Mouse (Mus musculus): ENCODE measurements around the gene Carnmt1.

Gene Carnmt1

GRCm38 (mm10) chr19:18654330-18654729 lies 16.2 kb upstream of the Carnmt1 start:
- DNase-seq (ENCODE audit: low spot score), result no peak

DNA sequence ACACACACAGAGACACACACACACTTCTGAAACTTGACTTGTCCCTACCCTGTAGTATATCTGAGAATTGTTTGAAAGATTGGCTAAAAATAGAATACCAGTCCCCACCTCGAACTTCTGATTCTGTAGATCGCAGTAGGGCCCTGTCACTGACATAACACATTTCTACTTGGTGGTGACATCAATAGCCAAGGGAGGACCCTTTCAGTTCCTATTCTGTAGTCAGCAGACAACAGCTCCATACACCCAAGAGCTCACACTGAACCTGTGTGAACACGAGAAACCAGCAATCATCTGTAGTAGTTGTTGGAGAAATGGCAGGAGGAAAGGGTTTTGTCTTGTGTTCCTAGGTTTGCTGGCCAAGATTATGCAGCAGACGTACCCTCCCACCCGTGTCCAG lies 15.6 kb upstream of the Carnmt1 start:
- DNase-seq (ENCODE audit: low spot score), result no peak

GRCm38 (mm10) chr19:18655999-18656398 lies 14.6 kb upstream of the Carnmt1 start:
- DNase-seq (ENCODE audit: low spot score), result no peak

DNA sequence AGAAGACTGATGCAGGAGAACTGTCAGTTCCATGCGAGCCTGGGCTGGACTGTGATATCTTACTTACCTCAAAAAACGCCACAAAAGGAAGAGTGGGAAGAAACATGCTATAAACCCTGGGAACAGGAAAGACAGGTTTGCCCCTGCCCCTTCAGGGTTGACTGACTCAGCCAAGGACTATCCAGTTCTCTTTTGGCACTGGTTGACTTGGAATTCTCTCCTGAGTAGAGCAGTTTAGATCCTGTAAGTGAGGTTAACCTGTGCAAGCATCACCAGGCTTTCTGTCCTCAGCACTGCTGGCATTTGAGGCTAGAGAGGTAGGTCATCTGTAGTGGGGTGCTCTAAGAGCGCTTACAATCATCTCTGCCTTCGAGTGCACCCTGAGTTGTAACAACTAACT lies 12.1 kb upstream of the Carnmt1 start:
- no peak for DNase-seq (ENCODE audit: low spot score)

DNA sequence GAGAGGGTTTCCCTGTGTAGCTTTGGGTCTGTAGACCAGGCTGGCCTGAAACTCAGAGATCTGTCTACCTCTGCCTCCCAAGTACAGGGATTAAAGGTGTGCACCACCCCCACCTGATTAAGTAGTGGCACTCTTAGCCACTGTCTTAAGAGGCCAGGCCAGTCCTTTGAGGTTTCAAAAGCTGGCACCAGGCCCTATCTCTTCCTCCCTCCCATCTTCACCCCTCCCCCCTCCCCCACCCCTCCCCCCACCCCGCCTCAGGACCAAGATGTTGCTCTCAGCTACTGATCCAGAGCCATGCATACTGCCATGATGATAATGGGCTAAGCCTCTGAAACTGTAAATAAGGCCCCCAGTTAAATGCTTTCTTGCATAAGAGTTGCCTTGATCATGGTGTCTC lies 11.2 kb upstream of the Carnmt1 start:
- no peak for DNase-seq (ENCODE audit: low spot score)

GRCm38 (mm10) chr19:18660466-18660865 lies 10.1 kb upstream of the Carnmt1 start:
- DNase-seq (ENCODE audit: low spot score), result no peak

- no peak for DNase-seq (ENCODE audit: low spot score)
These were observed 8.9 kb upstream of the Carnmt1 start for GRCm38 (mm10) chr19:18661683-18662082.

- no peak for DNase-seq (ENCODE audit: low spot score)
These were observed 6.7 kb upstream of the Carnmt1 start for GRCm38 (mm10) chr19:18663904-18664303.

DNA sequence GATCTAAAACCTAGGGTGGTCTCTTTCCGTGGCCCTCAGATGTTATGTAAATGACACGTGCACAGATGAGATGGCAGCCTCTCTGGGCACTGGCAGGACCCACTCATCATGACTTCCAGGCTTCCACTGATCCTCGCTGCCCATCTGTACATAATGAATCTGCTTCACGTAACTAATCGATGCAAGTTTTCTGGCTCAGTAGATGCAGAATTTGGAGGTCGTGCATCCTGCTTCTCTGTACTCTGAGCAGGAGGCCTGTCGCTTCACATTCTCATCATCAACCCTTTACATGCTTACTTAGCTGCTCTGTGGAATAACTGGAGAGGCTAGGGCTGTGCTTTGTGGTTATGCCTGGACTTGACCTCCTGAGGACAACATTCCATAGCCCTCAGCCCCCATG lies 3.6 kb upstream of the Carnmt1 start:
- DNase-seq (ENCODE audit: low spot score), result no peak

DNA sequence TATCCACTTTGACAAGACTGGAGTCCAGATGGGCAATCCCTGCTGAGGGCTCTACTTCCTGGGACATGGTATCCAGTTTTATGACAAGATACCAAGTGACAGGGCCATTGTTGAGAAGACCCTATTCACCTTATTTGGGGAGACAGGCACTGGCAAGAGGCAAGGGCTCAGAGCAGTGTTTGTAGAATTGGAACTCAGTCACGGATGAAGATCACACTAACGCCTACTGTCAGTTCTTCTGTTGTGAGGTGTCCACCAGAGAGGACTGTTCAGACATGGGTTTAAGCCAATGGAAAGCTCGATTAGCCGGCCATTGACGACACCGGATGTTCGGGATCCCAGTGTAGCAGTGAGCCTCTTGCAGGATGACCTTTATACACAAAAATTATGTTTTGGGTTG lies 1.0 kb upstream of the Carnmt1 start:
- DNase-seq (ENCODE audit: low spot score), result no peak

GRCm38 (mm10) chr19:18671056-18671741 lies 635 bp downstream of the Carnmt1 start:
- DNase-seq (ENCODE audit: low spot score), result peak; percentile 60

DNA sequence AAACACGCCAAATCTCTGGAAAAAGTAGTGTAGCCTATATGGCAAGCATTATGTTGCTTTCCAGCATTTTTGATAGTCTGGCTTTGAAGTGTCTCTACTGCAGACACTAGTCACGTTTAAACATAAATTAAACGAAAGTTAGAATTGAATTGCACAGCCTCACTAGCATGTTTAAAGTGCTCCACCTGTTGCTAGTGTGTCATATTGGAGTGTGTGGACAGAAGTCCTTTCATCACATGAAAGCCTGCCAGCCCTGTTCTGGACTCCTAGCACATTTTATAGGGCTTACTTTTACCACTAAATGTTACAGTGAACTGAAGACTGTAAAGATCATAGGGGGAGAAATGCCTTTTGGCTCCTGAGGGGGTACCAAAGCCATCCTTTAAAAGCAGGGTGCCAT lies 1.9 kb downstream of the Carnmt1 start:
- no peak for DNase-seq (ENCODE audit: low spot score)

- no peak for DNase-seq (ENCODE audit: low spot score)
These were observed 2.6 kb downstream of the Carnmt1 start for GRCm38 (mm10) chr19:18673116-18673515.

DNA sequence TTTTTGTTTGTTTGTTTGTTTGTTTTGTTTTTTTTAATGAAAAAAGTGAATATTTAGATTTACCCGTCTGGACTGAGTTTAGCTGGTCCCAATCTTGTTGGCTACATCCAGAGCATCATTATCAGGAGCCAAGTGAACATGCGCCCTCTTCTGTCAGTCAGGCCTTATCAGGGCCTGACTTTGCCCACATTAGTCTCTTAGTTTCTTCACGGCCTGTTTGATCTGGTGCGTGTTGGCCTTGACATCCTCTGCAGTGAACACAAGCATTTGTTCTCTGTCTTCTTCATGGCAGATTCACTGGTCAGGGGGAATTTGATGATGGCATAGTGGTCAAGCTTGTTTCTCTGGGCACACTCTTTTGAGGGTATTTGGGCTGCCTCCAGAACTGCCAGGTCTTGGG lies 11.6 kb downstream of the Carnmt1 start:
- DNase-seq (ENCODE audit: low spot score), result no peak

DNA sequence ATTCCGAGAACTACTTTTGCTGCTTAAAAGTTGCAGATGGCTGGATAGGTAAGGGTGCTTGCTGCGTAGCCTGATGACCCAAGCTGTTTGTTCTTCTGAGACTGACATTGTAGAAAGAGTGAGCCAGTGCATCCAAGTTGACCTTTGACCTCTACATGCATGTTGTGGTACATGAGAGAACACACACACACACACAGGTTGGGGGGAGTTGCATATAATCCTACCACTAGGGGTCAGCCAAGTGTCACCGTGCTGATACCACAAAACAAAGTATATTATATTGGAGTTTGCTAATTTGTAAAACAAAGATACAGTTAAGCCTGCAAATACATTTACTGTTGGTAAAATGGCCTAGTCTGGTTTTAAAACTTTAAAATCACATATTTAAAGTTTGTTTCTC lies 17.0 kb downstream of the Carnmt1 start:
- peak; percentile 67 for DNase-seq (ENCODE audit: low spot score)

DNA sequence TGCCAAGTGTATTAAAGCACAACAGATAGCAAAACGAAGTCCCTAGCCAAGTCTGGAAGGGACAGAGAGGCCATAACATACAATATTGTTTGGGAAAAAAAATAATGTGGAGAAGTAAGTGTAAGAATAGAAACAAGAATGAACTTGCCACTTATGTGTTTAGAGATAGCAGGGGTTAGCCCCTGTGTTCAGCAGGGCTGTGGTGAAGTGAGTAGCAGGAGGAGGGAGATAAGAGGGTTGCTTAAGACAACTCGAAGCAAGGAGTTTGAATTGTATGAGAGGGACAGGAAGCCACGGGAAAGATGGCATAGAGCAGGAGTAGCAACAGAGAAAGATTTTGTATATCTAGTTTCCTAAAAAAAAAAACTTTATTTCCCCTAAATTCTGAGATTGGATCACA lies 21.6 kb downstream of the Carnmt1 start:
- DNase-seq (ENCODE audit: low spot score), result no peak

GRCm38 (mm10) chr19:18692768-18693167 lies 22.2 kb downstream of the Carnmt1 start:
- no peak for DNase-seq (ENCODE audit: low spot score)

- no peak for DNase-seq (ENCODE audit: low spot score)
These were observed 24.6 kb downstream of the Carnmt1 start for GRCm38 (mm10) chr19:18695116-18695515.

DNA sequence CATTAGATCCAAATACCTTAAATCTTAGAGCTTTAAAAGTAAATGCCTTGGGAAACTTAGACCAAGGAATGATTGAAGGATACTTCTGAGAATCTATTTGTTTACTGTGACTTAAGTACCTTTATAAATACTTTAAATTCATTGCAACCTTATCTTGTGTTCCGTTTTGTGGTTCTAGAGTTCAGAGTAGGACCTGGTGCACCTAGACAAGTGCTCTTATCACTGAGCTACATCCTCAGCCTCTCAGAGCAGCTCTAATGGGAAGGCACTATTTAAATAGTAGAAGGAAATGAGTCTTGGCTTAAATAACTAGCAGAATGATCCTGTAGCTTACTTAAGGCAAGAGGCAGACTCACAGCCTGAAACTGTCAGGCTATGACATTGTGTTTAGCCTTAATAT lies 25.0 kb downstream of the Carnmt1 start:
- DNase-seq (ENCODE audit: low spot score), result no peak

DNA sequence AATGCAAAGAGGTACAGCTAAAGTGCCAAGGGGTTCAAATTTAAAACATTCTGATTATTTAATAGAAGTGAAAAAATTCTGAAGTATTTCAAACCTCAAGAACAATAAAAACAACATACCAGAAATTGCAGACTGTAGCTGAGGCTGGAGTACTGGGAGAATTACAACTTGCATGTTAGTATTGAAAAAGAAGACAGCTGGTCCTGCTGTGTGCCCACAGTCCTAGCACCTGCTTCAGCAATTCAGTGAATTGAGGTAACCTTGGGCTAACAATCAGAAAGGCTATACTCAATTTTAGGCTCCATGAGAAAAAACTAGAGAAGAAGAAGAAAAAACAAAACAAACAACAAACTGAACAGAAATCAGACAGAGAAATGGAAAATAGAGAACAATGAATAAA lies 37.5 kb downstream of the Carnmt1 start:
- DNase-seq (ENCODE audit: low spot score), result no peak

- no peak for DNase-seq (ENCODE audit: low spot score)
These were observed 40.3 kb downstream of the Carnmt1 start for GRCm38 (mm10) chr19:18710903-18711302.

DNA sequence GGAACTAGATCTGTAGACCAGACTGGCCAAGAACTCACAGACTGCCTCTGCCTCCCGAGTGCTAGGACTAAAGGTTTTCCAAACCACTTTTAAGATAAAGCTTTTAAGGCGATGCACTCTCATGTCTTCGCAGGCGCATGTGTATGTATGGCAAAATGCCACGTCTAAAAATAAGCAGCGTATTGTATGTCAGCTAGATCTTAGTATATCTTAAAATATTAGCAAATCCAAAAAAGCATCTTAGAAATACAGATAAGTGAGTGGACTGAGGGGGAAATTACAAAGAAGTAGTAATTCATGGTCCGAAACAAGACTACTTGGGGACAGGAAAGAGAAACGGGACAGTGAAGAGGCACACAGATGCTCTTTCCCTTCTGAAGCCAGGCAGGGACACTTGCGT lies 41.0 kb downstream of the Carnmt1 start:
- DNase-seq (ENCODE audit: low spot score), result no peak

DNA sequence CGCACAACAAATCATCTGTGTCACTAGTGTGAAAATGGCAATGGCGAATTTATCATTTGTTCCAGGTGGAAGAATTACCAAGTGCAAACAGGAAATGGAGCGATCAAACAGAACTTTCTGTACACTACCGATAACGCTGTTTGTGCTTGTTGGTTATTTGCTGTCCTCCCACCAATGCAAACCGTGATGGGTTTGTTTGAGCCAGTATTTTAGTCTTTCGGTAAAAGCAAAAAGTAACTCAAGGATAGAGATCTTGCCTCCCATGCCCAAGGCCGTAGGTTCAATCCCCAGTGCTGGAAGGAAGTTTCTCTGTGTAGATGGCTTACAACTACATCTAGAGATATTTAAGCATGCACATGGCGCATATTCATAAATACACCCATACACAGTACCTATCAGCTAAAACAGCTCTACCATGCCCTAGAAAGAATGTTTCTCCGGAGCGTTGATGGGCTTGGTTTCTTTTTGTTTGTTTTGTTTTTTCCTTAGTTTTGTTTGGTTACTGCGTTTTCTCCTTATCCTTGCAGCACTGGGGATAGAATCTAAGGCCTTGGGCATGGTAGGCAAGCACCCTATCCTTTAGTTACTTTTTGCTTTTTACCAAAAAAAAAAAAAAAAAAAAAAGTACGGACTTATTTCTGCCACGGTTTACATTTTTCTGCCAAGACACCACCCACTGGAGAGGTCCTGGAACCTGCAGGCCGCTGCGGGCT lies 41.7 kb downstream of the Carnmt1 start:
- no peak for DNase-seq (ENCODE audit: low spot score)

- DNase-seq (ENCODE audit: low spot score), result peak; percentile 99
These were observed 42.3 kb downstream of the Carnmt1 start, which contains the start of gene D030056L22Rik for GRCm38 (mm10) chr19:18712866-18713300. Gene D030056L22Rik (plus strand): TSS chr19:18713193.
